Mouse (Mus musculus) neural tube, embryonic 11.5 days (tissue): ENCODE data around the gene Brca2. TPM values are rescaled to one million over a fixed set of nuclear protein-coding genes. Genes with fewer than 3 reads are reported as not detected.

Experiments
- ATAC-seq: fragments of 200-750 bp; cut with Nextera tagmentation; 2 replicates; pipeline ENCODE4 v1.8.0; 2017; ENCODE audit warnings: moderate number of reproducible peaks, mild to moderate bottlenecking, moderate TSS enrichment, moderate library complexity; ENCODE audit not compliant: insufficient read depth, low FRiP score, low TSS enrichment
- DNase-seq: peaks from one replicate; pipeline ENCODE4 v3.0.0-alpha.2; 2015; ENCODE audit warnings: low spot score
- H3K27ac ChIP-seq: fragments of 300-500 bp; sonication (generic); 2 replicates; pipeline ENCODE4 v1.5.1; 2014; ENCODE audit warnings: low read depth, mild to moderate bottlenecking, low read length
- H3K27me3 ChIP-seq: fragments of 300-500 bp; sonication (generic); 2 replicates; pipeline ENCODE4 v1.6.1; 2014; ENCODE audit warnings: mild to moderate bottlenecking, low read length, mixed read lengths; ENCODE audit not compliant: control insufficient read depth, insufficient read depth
- H3K36me3 ChIP-seq: fragments of 300-500 bp; sonication (generic); 2 replicates; pipeline ENCODE4 v1.6.1; 2014; ENCODE audit warnings: mild to moderate bottlenecking, low read length, moderate library complexity, mixed read lengths; ENCODE audit not compliant: control insufficient read depth, insufficient read depth
- H3K4me1 ChIP-seq: fragments of 300-500 bp; sonication (generic); 2 replicates; pipeline ENCODE4 v1.6.1; 2014; ENCODE audit warnings: low read length, mixed read lengths; ENCODE audit not compliant: control insufficient read depth, insufficient read depth
- H3K4me2 ChIP-seq: fragments of 300-500 bp; sonication (generic); 2 replicates; pipeline ENCODE4 v1.6.1; 2014; ENCODE audit warnings: low read depth, mild to moderate bottlenecking, moderate library complexity
- H3K4me3 ChIP-seq: fragments of 300-500 bp; sonication (generic); 2 replicates; pipeline ENCODE4 v1.5.1; 2014; ENCODE audit warnings: low read depth, low read length
- H3K9ac ChIP-seq: fragments of 300-500 bp; sonication (generic); 2 replicates; pipeline ENCODE4 v1.6.1; 2014; ENCODE audit warnings: mild to moderate bottlenecking, low read length
- H3K9me3 ChIP-seq: fragments of 300-500 bp; sonication (generic); 2 replicates; pipeline ENCODE4 v1.6.1; 2016; ENCODE audit warnings: low read length; ENCODE audit not compliant: control insufficient read depth
- WGBS: fragments of 180-500 bp; shearing (Covaris S2); extraction: QIAGEN DNeasy Blood & Tissue Kit; methylation state at CpG from one replicate; pipeline ENCODE4 v1.1.7; 2014; 5-methylcytosine and 5-hydroxymethylcytosine counted together
- polyA plus RNA-seq: library from polyadenylated mRNA; unstranded; fragments of >200 nt; fragmentation: Nextera tagmentation; extraction: Ambion mirVana; gene quantifications from 2 replicates; pipeline ENCODE4 v1.2.1, GENCODE M21; 2014

Gene Brca2
- polyA plus RNA-seq, 1 experiment from 2014 or later, result 20.1 TPM

DNA sequence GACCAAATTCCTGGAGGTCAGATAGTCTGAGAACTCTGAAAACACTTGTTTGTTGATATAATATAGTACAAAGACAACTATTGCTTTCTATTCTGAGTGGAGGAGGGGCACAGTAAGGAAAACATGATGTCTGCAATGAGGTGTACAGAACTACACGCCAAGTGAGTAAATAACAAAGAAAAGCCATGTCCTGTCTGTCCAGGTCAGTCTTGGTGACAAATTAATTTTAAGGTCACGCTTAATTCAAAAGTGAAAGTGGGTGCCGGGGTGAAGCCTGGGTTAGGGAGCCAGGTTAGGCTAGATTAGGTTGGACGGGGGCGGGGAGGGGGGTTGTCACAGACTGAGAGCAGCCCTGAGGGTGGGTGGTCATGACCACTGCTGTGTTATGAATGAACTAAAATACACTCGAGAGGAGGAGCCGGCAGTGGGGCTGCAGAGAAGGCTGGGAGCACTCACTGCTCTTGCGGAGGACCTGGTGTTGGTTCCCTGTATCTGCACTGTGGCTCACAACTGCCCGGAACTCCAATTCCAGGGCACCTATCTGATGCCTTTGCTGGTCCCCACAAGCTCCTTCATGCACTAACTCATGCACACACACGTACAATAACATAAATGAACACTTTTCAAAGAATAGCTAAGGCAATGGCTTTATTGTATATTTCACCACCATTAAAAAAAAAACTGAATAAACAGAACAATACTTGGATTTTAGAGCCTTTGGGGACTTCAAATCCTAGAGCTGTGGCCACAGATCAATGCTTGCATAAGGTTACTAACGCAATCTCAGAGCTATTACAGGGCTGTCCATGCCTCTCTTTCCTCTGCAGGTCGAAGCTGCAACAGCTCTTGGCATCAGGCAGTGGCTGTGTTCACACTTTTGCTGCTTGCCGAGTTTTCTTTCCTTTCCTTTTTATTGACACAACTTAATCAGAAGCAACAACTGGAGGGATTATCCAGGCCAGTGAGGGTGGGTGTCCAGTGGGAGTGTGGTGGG is 77.2 kb downstream of the Brca2 start:
- Histone ChIP-seq H3K4me2 (no peak overlapping the region), H3K36me3 (no peaks in the 10 kb centered on the region), H3K9ac (no peak overlapping the region), H3K4me1 (peaks cover 5% of the 10 kb centered on the region; the same call in 1 of the 2 replicates), H3K27me3 (peaks cover 8% of the 10 kb centered on the region; the same call in 1 of the 2 replicates), H3K4me3 (no peak overlapping the region), H3K9me3 (no peaks in the 10 kb centered on the region), H3K27ac (no peak overlapping the region)
- 64% methylated on average over 13 of the region's 13 CpGs for WGBS
- ATAC-seq (no peak), DNase-seq (no peak)

DNA sequence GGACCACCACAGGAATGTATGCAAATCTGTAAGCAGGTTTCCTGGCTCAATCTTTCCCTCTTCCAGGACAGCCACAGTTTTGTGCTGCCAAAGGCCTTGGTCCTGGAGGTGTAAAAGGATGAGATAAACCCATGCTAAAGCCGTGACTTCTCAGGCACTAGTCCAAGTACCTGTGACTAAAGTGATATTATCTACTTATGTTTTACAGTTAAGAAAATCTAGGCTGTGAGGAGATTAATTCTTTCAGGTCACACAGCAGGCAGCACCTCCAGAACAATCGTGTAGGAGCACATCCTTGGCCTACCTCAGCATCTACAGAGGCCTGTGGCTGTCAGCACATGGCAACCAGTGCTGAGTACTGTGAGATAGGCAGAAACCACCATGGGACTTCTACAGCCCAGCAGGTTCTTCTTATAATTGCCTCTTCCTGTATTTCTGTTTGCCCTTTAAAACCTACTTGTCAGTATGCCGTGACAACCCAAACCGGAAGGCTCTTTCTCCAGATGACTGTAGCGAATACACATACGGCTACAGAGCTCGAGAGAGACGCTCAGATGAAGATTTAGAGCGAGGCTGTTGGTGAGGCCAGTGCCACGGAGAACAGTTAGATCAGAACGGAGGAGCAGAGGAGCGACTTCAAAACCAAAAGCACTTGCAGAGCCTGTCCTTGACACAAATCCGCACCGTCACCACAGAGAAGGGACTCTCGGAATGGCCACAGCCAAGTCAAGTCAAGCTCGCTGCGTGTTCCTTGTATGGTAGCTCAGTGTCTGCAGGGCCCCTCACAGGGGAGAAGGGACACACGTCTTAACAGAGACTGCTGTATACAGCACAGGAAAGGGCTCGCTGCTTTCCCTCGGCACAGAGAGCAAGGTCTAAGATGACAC is 78.4 kb downstream of the Brca2 start:
- no peak overlapping the region for H3K27ac ChIP-seq
- H3K4me2 ChIP-seq, result no peak overlapping the region
- H3K4me3 ChIP-seq, result no peak overlapping the region
- H3K9me3 ChIP-seq, result no peaks in the 10 kb centered on the region
- H3K9ac ChIP-seq, result no peak overlapping the region
- no peak for DNase-seq
- WGBS, result 76% methylated on average over 20 of the region's 20 CpGs
- H3K36me3 ChIP-seq, result no peaks in the 10 kb centered on the region
- peaks cover 5% of the 10 kb centered on the region; the same call in 1 of the 2 replicates for H3K4me1 ChIP-seq
- peaks cover under 1% of the 10 kb centered on the region; the same call in 1 of the 2 replicates for H3K27me3 ChIP-seq
- 0 out of 2 replicates have a peak, but pooled peaks have one; percentile 11 for ATAC-seq

DNA sequence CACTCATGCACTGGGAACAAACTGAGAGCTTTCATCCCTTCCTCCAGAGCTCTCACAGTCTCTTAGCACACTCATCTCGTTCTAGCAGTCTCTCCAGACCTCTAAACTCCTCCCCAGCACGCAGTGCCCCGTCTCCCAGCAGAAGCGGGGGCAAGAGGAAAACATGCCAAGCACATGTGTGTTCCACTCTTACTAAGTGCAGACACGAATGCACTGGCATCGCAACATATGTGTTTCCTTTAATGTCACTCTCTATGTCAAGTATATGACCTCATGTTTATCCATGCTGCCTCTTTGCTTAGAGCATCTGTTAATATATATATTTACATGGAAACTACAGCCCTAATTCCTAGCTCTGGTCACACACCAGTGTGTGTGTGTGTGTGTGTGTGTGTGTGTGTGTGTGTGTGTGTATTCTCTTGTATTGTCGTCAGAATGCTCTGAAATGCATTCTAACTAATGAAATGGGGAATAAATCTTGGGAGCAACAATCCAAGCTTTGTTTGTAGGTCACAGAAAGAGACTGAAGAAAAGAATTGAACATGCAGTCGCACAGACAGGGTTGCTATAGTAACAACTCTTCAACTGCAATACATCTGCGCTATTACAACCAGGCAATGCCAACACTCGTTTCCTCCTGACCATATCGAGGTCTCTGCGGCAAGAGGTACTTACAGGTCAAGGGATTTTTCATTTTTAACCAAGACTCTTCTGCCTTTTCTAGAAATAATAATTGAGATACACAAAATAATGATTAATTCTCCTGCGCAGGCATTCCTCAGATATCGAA is 79.2 kb downstream of the Brca2 start:
- peak; percentile 90 for ATAC-seq
- 69% methylated on average over 14 of the region's 14 CpGs for WGBS
- Histone ChIP-seq H3K4me1 (peaks cover 5% of the 10 kb centered on the region; the same call in 1 of the 2 replicates), H3K36me3 (no peaks in the 10 kb centered on the region), H3K27ac (no peak overlapping the region), H3K4me3 (no peak overlapping the region), H3K27me3 (no peaks in the 10 kb centered on the region), H3K9ac (no peak overlapping the region), H3K4me2 (no peak overlapping the region), H3K9me3 (no peaks in the 10 kb centered on the region)
- DNase-seq, result peak; percentile 36

DNA sequence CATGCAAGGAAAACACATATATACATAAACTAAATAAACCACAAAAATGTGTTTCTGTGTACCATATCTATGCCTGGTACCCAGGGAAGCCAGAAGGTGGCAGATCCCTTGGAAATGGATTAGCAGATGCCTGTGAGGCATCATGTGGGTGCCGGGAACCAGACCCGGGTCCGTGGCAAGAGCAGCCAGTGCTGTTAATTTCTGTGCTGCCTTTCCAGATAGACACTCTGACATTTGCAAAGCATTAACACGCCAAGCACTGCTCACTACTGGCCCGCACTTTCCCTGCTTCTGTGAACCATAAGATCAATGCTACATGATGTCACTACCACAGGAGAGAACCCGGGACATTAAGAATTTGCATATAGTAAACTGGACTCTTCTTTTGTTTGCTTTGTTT is 83.7 kb downstream of the Brca2 start:
- H3K4me2 ChIP-seq, result no peak overlapping the region
- no peaks in the 10 kb centered on the region for H3K27me3 ChIP-seq
- WGBS, result 96% methylated on average over 6 of the region's 6 CpGs
- H3K27ac ChIP-seq, result no peak overlapping the region
- peaks cover 3% of the 10 kb centered on the region; the same call in 1 of the 2 replicates for H3K4me1 ChIP-seq
- ATAC-seq (no peak), DNase-seq (no peak)
- H3K9ac ChIP-seq, result no peak overlapping the region
- H3K4me3 ChIP-seq, result no peak overlapping the region
- no peaks in the 10 kb centered on the region for H3K9me3 ChIP-seq
- no peaks in the 10 kb centered on the region for H3K36me3 ChIP-seq

DNA sequence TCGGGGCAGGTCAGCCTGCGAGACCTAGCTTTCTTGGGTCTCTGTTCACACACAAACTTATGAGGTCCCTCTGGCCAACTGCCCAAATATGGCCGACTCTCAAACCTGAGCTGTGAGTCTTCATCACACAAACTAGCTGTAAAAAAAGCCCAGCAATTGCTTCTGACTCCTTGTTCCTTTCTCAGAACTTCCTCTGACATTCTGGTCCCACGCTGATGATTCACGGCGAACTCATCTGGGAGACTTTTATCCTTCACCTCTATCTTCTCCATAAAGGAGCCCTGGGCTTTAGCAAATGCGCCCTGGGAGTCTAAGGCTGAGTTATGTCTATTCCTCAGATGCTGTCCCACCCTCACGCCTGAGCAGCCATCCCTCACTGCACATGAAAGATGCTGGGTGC is 85.2 kb downstream of the Brca2 start:
- no peak for ATAC-seq
- Histone ChIP-seq H3K4me2 (no peak overlapping the region), H3K27me3 (no peaks in the 10 kb centered on the region), H3K36me3 (no peaks in the 10 kb centered on the region), H3K27ac (no peak overlapping the region), H3K9ac (no peak overlapping the region), H3K4me3 (no peak overlapping the region), H3K4me1 (no peaks in the 10 kb centered on the region), H3K9me3 (no peaks in the 10 kb centered on the region)
- DNase-seq, result no peak
- WGBS, result 93% methylated on average over 8 of the region's 8 CpGs

DNA sequence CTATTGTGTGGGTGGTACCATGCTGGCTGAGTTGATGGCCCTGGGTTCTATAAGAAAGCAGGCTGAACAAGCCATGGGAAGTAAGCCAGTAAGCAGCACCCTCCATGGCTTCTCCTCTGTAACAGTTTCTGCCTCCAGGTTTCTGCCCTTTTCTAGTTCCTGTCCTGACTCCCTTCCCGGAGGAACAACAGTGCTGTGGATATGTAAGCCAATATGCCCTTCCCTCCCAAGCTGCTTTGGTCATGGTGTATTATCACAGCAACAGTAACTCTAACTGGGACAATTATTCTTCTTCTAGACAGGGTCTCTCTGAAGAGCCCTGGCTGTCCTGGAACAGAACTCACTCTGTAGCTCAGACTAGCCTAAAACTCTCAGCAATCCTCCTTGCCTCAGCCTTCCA is 88.7 kb downstream of the Brca2 start:
- no peaks in the 10 kb centered on the region for H3K36me3 ChIP-seq
- H3K4me3 ChIP-seq, result no peak overlapping the region
- H3K4me2 ChIP-seq, result no peak overlapping the region
- no peaks in the 10 kb centered on the region for H3K9me3 ChIP-seq
- no peaks in the 10 kb centered on the region for H3K27me3 ChIP-seq
- 83% methylated on average over 1 of the region's 1 CpGs for WGBS
- DNase-seq, result no peak
- no peak for ATAC-seq
- H3K4me1 ChIP-seq, result no peaks in the 10 kb centered on the region
- no peak overlapping the region for H3K9ac ChIP-seq
- H3K27ac ChIP-seq, result no peak overlapping the region

DNA sequence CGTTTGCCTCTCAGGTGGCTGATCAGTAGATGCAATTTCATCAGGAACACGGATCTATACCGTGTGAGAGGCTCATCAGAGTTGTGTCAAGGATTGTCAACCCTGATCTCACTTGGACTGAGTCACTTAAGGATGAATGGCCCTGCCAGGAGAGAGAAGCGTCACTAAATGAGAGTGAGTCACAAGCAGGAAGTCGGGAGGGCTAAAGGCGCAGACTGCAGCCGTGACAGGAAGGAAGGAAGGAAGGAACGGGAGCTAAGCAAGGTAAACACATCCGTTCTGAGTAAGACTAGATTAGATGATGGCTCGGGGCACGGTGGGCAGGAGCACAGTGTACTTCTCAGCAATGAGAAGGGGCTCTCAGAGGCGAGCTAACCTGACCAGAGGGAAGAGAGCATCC is 89.3 kb downstream of the Brca2 start:
- H3K27ac ChIP-seq, result no peak overlapping the region
- WGBS, result 80% methylated on average over 12 of the region's 12 CpGs
- H3K9me3 ChIP-seq, result no peaks in the 10 kb centered on the region
- no peaks in the 10 kb centered on the region for H3K4me1 ChIP-seq
- no peak overlapping the region for H3K4me2 ChIP-seq
- no peaks in the 10 kb centered on the region for H3K36me3 ChIP-seq
- DNase-seq, result no peak
- H3K27me3 ChIP-seq, result no peaks in the 10 kb centered on the region
- no peak for ATAC-seq
- H3K4me3 ChIP-seq, result no peak overlapping the region
- no peak overlapping the region for H3K9ac ChIP-seq

DNA sequence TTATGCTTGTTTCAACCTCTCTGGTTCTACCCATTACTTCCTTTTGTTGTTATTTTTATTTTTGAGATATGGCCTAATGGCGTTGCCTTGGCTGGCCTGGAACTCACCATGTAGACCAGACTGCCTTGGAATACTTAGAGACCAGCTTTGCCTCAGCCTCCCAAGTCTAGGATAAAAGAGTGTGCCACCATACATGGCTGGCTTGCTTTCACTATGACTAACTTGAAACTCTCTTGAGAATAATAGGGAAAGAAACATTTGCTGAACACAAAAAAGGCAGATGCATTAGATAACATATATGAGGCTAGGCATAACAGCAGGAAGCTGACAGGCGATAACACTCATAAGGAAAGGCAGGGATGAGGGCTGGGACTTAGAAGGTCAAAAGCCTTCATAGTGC is 91.6 kb downstream of the Brca2 start:
- DNase-seq (no peak), ATAC-seq (no peak)
- no peak overlapping the region for H3K9ac ChIP-seq
- H3K9me3 ChIP-seq, result no peaks in the 10 kb centered on the region
- no peaks in the 10 kb centered on the region for H3K36me3 ChIP-seq
- no peak overlapping the region for H3K27ac ChIP-seq
- H3K27me3 ChIP-seq, result no peaks in the 10 kb centered on the region
- 90% methylated on average over 2 of the region's 2 CpGs for WGBS
- no peak overlapping the region for H3K4me3 ChIP-seq
- H3K4me2 ChIP-seq, result no peak overlapping the region
- H3K4me1 ChIP-seq, result no peaks in the 10 kb centered on the region
